Mouse (Mus musculus) midbrain, embryonic 13.5 days (tissue): ENCODE measurements around the gene Gm20425. TPM values are rescaled to one million over a fixed set of nuclear protein-coding genes. Genes with fewer than 3 reads are reported as not detected.
A peak's percentile ranks its signal among the peaks of the same experiment; 100 is the strongest.

ENCODE experiments used
- ATAC-seq: fragments of 200-750 bp; cut with Nextera tagmentation; 2 replicates; pipeline ENCODE4 v1.8.0; 2017; ENCODE audit warnings: mild to moderate bottlenecking, moderate TSS enrichment, moderate library complexity
- H3K27ac ChIP-seq: fragments of 300-500 bp; sonication (generic); 2 replicates; pipeline ENCODE4 v1.5.1; 2015; ENCODE audit warnings: inconsistent platforms, mild to moderate bottlenecking, moderate library complexity
- H3K27me3 ChIP-seq: fragments of 300-500 bp; sonication (generic); 2 replicates; pipeline ENCODE4 v1.6.1; 2015; ENCODE audit warnings: mild to moderate bottlenecking, inconsistent platforms
- H3K36me3 ChIP-seq: fragments of 300-500 bp; sonication (generic); 2 replicates; pipeline ENCODE4 v1.6.1; 2015; ENCODE audit warnings: mild to moderate bottlenecking, inconsistent platforms
- H3K4me1 ChIP-seq: fragments of 300-500 bp; sonication (generic); replicated peaks from 2 replicates; pipeline ENCODE4 v1.6.1; 2015; ENCODE audit warnings: inconsistent platforms
- H3K4me2 ChIP-seq: fragments of 300-500 bp; sonication (generic); replicated peaks from 2 replicates; pipeline ENCODE4 v1.6.1; 2015; ENCODE audit warnings: moderate library complexity, mild to moderate bottlenecking, inconsistent platforms
- H3K4me3 ChIP-seq: fragments of 300-500 bp; sonication (generic); replicated peaks from 2 replicates; pipeline ENCODE4 v1.5.1; 2015; ENCODE audit warnings: mild to moderate bottlenecking, inconsistent platforms
- H3K9ac ChIP-seq: fragments of 300-500 bp; sonication (generic); replicated peaks from 2 replicates; pipeline ENCODE4 v1.6.1; 2015; ENCODE audit warnings: mild to moderate bottlenecking, inconsistent platforms
- H3K9me3 ChIP-seq: fragments of 300-500 bp; sonication (generic); 2 replicates; pipeline ENCODE4 v1.6.1; 2016; ENCODE audit warnings: mild to moderate bottlenecking, inconsistent platforms
- WGBS: fragments of 180-500 bp; shearing (Covaris S2); methylation state at CpG from one replicate; pipeline ENCODE4 v1.1.7; 2015; 5-methylcytosine and 5-hydroxymethylcytosine counted together
- polyA plus RNA-seq: library from polyadenylated mRNA; unstranded; fragments of >200 nt; fragmentation: Nextera tagmentation; extraction: Ambion mirVana; gene quantifications from 2 replicates; pipeline ENCODE4 v1.2.1, GENCODE M21; 2015

The Gm20425 gene
- polyA plus RNA-seq, 1 experiment from 2014 or later = not detected

GRCm38 (mm10) chr9:103234565-103235165, 4.6 kb upstream of the Gm20425 start:
- no peaks in the 10 kb centered on the region for H3K36me3 ChIP-seq
- H3K9ac ChIP-seq = no peak overlapping the region
- 66% methylated on average over 7 of the region's 7 CpGs for WGBS
- H3K4me3 ChIP-seq = no peak overlapping the region
- H3K9me3 ChIP-seq = no peaks in the 10 kb centered on the region
- H3K27me3 ChIP-seq = no peaks in the 10 kb centered on the region
- ATAC-seq = no peak
- H3K27ac ChIP-seq = peak overlapping the region; percentile 11; the same call in 1 of the 2 replicates
- H3K4me2 ChIP-seq = no peak overlapping the region
- peaks cover 16% of the 10 kb centered on the region; the same call in 1 of the 2 replicates for H3K4me1 ChIP-seq

GRCm38 (mm10) chr9:103234059-103234458, 4.0 kb upstream of the Gm20425 start:
- Histone ChIP-seq H3K4me2 (no peak overlapping the region), H3K27me3 (no peaks in the 10 kb centered on the region), H3K9me3 (no peaks in the 10 kb centered on the region), H3K36me3 (no peaks in the 10 kb centered on the region), H3K4me1 (peaks cover 16% of the 10 kb centered on the region; the same call in 1 of the 2 replicates), H3K9ac (no peak overlapping the region), H3K4me3 (no peak overlapping the region), H3K27ac (peak overlapping the region; percentile 11; the same call in 1 of the 2 replicates)
- WGBS = 76% methylated on average over 7 of the region's 7 CpGs
- ATAC-seq = no peak

GRCm38 (mm10) chr9:103233006-103233395, 2.9 kb upstream of the Gm20425 start:
- Histone ChIP-seq H3K4me1 (peaks cover 16% of the 10 kb centered on the region; the same call in 1 of the 2 replicates), H3K27me3 (no peaks in the 10 kb centered on the region), H3K4me3 (no peak overlapping the region), H3K9me3 (no peaks in the 10 kb centered on the region), H3K9ac (no peak overlapping the region), H3K36me3 (no peaks in the 10 kb centered on the region), H3K27ac (no peak overlapping the region), H3K4me2 (no peak overlapping the region)
- ATAC-seq = no peak
- 79% methylated on average over 7 of the region's 7 CpGs for WGBS

- Histone ChIP-seq H3K9me3 (no peaks in the 10 kb centered on the region), H3K4me2 (no peak overlapping the region), H3K36me3 (no peaks in the 10 kb centered on the region), H3K9ac (no peak overlapping the region), H3K27ac (no peak overlapping the region), H3K4me1 (peaks cover 16% of the 10 kb centered on the region; the same call in 1 of the 2 replicates), H3K27me3 (no peaks in the 10 kb centered on the region), H3K4me3 (no peak overlapping the region)
- ATAC-seq = no peak
- 86% methylated on average over 7 of the region's 7 CpGs for WGBS
Measured at GRCm38 (mm10) chr9:103232232-103233005, 2.3 kb upstream of the Gm20425 start.

- Histone ChIP-seq H3K4me3 (no peak overlapping the region), H3K4me1 (peaks cover 11% of the 10 kb centered on the region; the same call in 1 of the 2 replicates), H3K9ac (no peak overlapping the region), H3K4me2 (0 out of 2 replicates have a peak overlapping the region, but pooled peaks have one; percentile 37), H3K9me3 (no peaks in the 10 kb centered on the region), H3K36me3 (no peaks in the 10 kb centered on the region), H3K27ac (no peak overlapping the region), H3K27me3 (no peaks in the 10 kb centered on the region)
- 88% methylated on average over 15 of the region's 15 CpGs for WGBS
- ATAC-seq = no peak
Measured at GRCm38 (mm10) chr9:103229037-103229867, 855 bp downstream of the Gm20425 start.

GRCm38 (mm10) chr9:103228370-103229003, 1.6 kb downstream of the Gm20425 start:
- no peak overlapping the region for H3K9ac ChIP-seq
- 87% methylated on average over 13 of the region's 13 CpGs for WGBS

GRCm38 (mm10) chr9:103227760-103228159, 2.3 kb downstream of the Gm20425 start:
- no peak for ATAC-seq

More at GRCm38 (mm10) chr9:103228370-103229003, 1.6 kb downstream of the Gm20425 start:
- Histone ChIP-seq H3K4me2 (no peak overlapping the region), H3K36me3 (no peaks in the 10 kb centered on the region), H3K4me3 (no peak overlapping the region), H3K9me3 (no peaks in the 10 kb centered on the region), H3K27me3 (no peaks in the 10 kb centered on the region), H3K4me1 (peaks cover 11% of the 10 kb centered on the region; the same call in 1 of the 2 replicates), H3K27ac (no peak overlapping the region)
- no peak for ATAC-seq

GRCm38 (mm10) chr9:103226806-103227205, 3.3 kb downstream of the Gm20425 start:
- Histone ChIP-seq H3K4me1 (peaks cover 11% of the 10 kb centered on the region; the same call in 1 of the 2 replicates), H3K27me3 (no peaks in the 10 kb centered on the region), H3K9ac (no peak overlapping the region), H3K4me2 (no peak overlapping the region), H3K36me3 (no peaks in the 10 kb centered on the region), H3K27ac (no peak overlapping the region), H3K9me3 (no peaks in the 10 kb centered on the region), H3K4me3 (no peak overlapping the region)
- no peak for ATAC-seq
- 92% methylated on average over 15 of the region's 15 CpGs for WGBS

More at GRCm38 (mm10) chr9:103227760-103228159, 2.3 kb downstream of the Gm20425 start:
- H3K4me2 ChIP-seq = no peak overlapping the region
- peaks cover 11% of the 10 kb centered on the region; the same call in 1 of the 2 replicates for H3K4me1 ChIP-seq
- no peak overlapping the region for H3K27ac ChIP-seq
- no peaks in the 10 kb centered on the region for H3K36me3 ChIP-seq
- 92% methylated on average over 16 of the region's 16 CpGs for WGBS
- H3K27me3 ChIP-seq = no peaks in the 10 kb centered on the region
- H3K4me3 ChIP-seq = no peak overlapping the region
- no peaks in the 10 kb centered on the region for H3K9me3 ChIP-seq
- H3K9ac ChIP-seq = no peak overlapping the region

GRCm38 (mm10) chr9:103225464-103225863, 4.6 kb downstream of the Gm20425 start:
- ATAC-seq = no peak
- H3K4me2 ChIP-seq = no peak overlapping the region
- H3K36me3 ChIP-seq = no peaks in the 10 kb centered on the region
- H3K9ac ChIP-seq = no peak overlapping the region
- peaks cover 5% of the 10 kb centered on the region; the same call in 1 of the 2 replicates for H3K4me1 ChIP-seq
- WGBS = 71% methylated on average over 3 of the region's 3 CpGs
- H3K27me3 ChIP-seq = no peaks in the 10 kb centered on the region
- H3K9me3 ChIP-seq = no peaks in the 10 kb centered on the region
- H3K4me3 ChIP-seq = no peak overlapping the region
- H3K27ac ChIP-seq = no peak overlapping the region

- no peak overlapping the region for H3K4me2 ChIP-seq
- no peaks in the 10 kb centered on the region for H3K27me3 ChIP-seq
- H3K9me3 ChIP-seq = no peaks in the 10 kb centered on the region
- H3K4me3 ChIP-seq = no peak overlapping the region
- ATAC-seq = no peak
- no peak overlapping the region for H3K27ac ChIP-seq
- H3K4me1 ChIP-seq = no peaks in the 10 kb centered on the region
- 98% methylated on average over 7 of the region's 7 CpGs for whole genome bisulfite sequencing
- no peak overlapping the region for H3K9ac ChIP-seq
- no peaks in the 10 kb centered on the region for H3K36me3 ChIP-seq
Measured at GRCm38 (mm10) chr9:103224721-103225120, 5.4 kb downstream of the Gm20425 start.

GRCm38 (mm10) chr9:103214281-103214680, 15.8 kb downstream of the Gm20425 start:
- Histone ChIP-seq H3K9me3 (no peaks in the 10 kb centered on the region), H3K36me3 (no peaks in the 10 kb centered on the region), H3K4me3 (no peak overlapping the region), H3K4me1 (peaks cover under 1% of the 10 kb centered on the region; the same call in 1 of the 2 replicates), H3K27me3 (no peaks in the 10 kb centered on the region), H3K9ac (no peak overlapping the region), H3K4me2 (no peak overlapping the region), H3K27ac (no peak overlapping the region)
- WGBS = 87% methylated on average over 6 of the region's 6 CpGs
- ATAC-seq = no peak
